Mouse (Mus musculus): ENCODE results near the gene Pianp. TPM values are rescaled to one million over a fixed set of nuclear protein-coding genes. Genes with fewer than 3 reads are reported as not detected.

Pianp gene
- 0.62 and 1.1 TPM in 2 replicates for polyA plus RNA-seq (2015; fragmentation: Nextera tagmentation; extraction: Ambion mirVana)

- ATAC-seq (replicated peaks; ENCODE audit: insufficient number of reproducible peaks, insufficient read depth, low FRiP score, low read depth), result 0 out of 2 replicates have a peak, but pooled peaks have one; percentile 30
- H3K4me1 ChIP-seq (replicated peaks), result peaks cover 27% of the 10 kb centered on the region
- H3K27ac ChIP-seq, result no peak within 1 kb of the TSS
- H3K9me3 ChIP-seq (replicated peaks), result no peaks in the 10 kb centered on the region
- peaks cover 94% of the 10 kb centered on the region for H3K27me3 ChIP-seq
- no peaks in the 10 kb centered on the region for H3K36me3 ChIP-seq
- peak within 1 kb of the TSS; percentile 58 for H3K4me3 ChIP-seq
- peak within 1 kb of the TSS; percentile 51 for H3K9ac ChIP-seq
- under 1% methylated on average over 63 of the region's 78 CpGs for WGBS
- H3K4me2 ChIP-seq, result peak within 1 kb of the TSS; percentile 99
These were observed at the start of gene Pianp for GRCm38 (mm10) chr6:124996551-124997501. Gene Pianp, plus strand, starts transcription at chr6:124996694.

DNA sequence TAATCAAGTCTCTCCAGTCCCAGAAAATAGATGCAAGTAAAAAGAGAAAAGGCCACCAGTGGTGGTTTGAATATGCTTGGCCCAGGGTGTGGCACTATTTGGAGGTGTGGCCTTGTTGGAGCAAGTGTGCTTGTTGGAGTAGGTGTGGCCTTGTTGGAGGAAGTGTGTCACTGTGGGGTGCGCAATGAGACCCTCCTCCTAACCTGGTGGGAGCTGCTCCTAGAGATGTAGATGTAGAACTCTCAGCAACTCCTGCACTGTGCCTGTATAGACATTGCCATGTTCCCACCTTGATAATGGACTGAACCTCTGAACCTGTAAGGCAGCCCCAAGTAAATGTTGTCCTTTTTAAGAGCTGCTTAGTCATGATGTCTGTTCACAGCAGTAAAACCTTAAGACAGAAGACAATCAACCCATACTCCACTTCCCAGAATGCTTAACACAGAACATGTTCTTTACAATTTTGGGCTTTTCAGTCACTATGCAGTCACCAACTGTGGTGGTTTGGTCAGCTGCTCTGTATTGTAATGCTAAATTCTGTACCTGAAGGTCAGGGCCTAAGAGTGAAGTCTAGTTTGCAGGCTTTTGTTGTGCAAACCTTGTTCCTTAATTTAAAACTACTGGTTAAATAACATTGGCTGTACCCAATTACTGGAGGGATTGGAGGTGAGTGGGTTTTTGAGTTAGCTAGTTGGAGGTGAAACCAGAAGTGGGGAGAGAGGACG is 42.3 kb upstream of the Pianp start:
- Histone ChIP-seq H3K4me1 (replicated peaks) (no peaks in the 10 kb centered on the region), H3K27me3 (no peaks in the 10 kb centered on the region), H3K27ac (no peak overlapping the region), H3K9me3 (replicated peaks) (no peaks in the 10 kb centered on the region), H3K36me3 (peaks cover 29% of the 10 kb centered on the region), H3K4me2 (no peak overlapping the region), H3K4me3 (no peak overlapping the region), H3K9ac (no peak overlapping the region)
- WGBS, result 81% methylated on average over 2 of the region's 2 CpGs
- no peak for ATAC-seq (replicated peaks; ENCODE audit: insufficient number of reproducible peaks, insufficient read depth, low FRiP score, low read depth)

DNA sequence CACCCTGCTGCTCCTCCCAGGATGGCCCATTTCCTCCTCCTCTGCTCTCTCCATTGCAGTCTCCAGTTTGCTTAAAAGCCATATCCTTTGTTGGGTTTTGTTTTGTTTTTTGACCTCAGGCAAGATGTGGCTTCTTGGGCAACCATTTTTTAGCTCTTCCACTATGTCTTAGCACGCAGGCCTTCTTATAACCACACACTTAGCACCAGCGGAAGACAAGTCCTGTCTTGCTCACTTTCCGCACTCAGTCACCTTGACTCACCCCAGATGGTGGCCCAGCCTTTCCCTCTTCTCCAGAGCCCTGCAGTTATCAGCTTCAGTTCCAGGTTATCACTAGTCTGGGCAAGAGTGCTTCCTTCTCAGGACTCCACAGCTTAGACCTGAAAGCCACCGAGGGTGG is 41.3 kb upstream of the Pianp start:
- H3K27ac ChIP-seq, result no peak overlapping the region
- peaks cover 40% of the 10 kb centered on the region for H3K36me3 ChIP-seq
- no peak overlapping the region for H3K4me3 ChIP-seq
- H3K9me3 ChIP-seq (replicated peaks), result no peaks in the 10 kb centered on the region
- no peaks in the 10 kb centered on the region for H3K27me3 ChIP-seq
- ATAC-seq (replicated peaks; ENCODE audit: insufficient number of reproducible peaks, insufficient read depth, low FRiP score, low read depth), result no peak
- H3K9ac ChIP-seq, result no peak overlapping the region
- H3K4me2 ChIP-seq, result no peak overlapping the region
- 84% methylated on average over 4 of the region's 4 CpGs for WGBS
- no peaks in the 10 kb centered on the region for H3K4me1 ChIP-seq (replicated peaks)

- Histone ChIP-seq H3K4me2 (no peak overlapping the region), H3K27me3 (no peaks in the 10 kb centered on the region), H3K4me1 (replicated peaks) (0 out of 2 replicates have a peak, but pooled peaks cover 2% of the 10 kb centered on the region), H3K36me3 (peaks cover 54% of the 10 kb centered on the region), H3K9me3 (replicated peaks) (no peaks in the 10 kb centered on the region), H3K4me3 (no peak overlapping the region), H3K9ac (no peak overlapping the region), H3K27ac (no peak overlapping the region)
- 81% methylated on average over 3 of the region's 3 CpGs for WGBS
- ATAC-seq (replicated peaks; ENCODE audit: insufficient number of reproducible peaks, insufficient read depth, low FRiP score, low read depth), result no peak
These were observed 38.4 kb upstream of the Pianp start for GRCm38 (mm10) chr6:124958127-124958526.

DNA sequence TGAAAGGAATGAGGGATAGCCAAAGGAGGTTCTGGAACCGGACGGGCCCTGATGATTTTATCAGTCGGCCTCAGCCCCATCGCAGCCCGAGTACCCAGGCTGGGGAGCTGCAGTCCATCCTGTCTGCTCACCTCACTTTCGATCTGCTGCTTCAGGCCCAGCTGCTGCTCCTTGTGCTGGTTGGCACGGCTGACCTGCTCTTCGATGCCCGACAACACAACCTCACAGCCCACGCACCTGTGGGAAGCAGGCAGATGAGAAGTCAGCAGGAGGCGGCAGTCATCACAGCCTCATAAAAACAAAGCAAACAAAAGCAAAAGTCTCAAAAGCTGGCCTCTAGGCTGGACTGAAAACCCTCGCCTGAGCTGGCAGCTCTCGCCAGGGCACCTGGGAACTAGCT is 36.5 kb upstream of the Pianp start:
- H3K27ac ChIP-seq, result no peak overlapping the region
- H3K4me2 ChIP-seq, result no peak overlapping the region
- H3K9me3 ChIP-seq (replicated peaks), result no peaks in the 10 kb centered on the region
- 92% methylated on average over 13 of the region's 13 CpGs for WGBS
- H3K4me1 ChIP-seq (replicated peaks), result peaks cover 10% of the 10 kb centered on the region
- ATAC-seq (replicated peaks; ENCODE audit: insufficient number of reproducible peaks, insufficient read depth, low FRiP score, low read depth), result no peak
- H3K27me3 ChIP-seq, result no peaks in the 10 kb centered on the region
- H3K4me3 ChIP-seq, result no peak overlapping the region
- peaks cover 54% of the 10 kb centered on the region for H3K36me3 ChIP-seq
- no peak overlapping the region for H3K9ac ChIP-seq

GRCm38 (mm10) chr6:124961021-124961420 is 35.5 kb upstream of the Pianp start:
- peaks cover 54% of the 10 kb centered on the region for H3K36me3 ChIP-seq
- H3K27ac ChIP-seq, result no peak overlapping the region

GRCm38 (mm10) chr6:124964638-124965037 is 31.9 kb upstream of the Pianp start:
- Histone ChIP-seq H3K4me1 (replicated peaks) (peaks cover 19% of the 10 kb centered on the region), H3K27me3 (no peaks in the 10 kb centered on the region), H3K4me2 (peak overlapping the region; percentile 88), H3K9ac (peak overlapping the region; percentile 78), H3K36me3 (peaks cover 20% of the 10 kb centered on the region), H3K4me3 (peak overlapping the region; percentile 73), H3K9me3 (replicated peaks) (no peaks in the 10 kb centered on the region), H3K27ac (peak overlapping the region; percentile 90)
- 27% methylated on average over 16 of the region's 16 CpGs for WGBS
- peak; percentile 21; the same call in 1 of the 2 replicates for ATAC-seq (replicated peaks; ENCODE audit: insufficient number of reproducible peaks, insufficient read depth, low FRiP score, low read depth)

More at GRCm38 (mm10) chr6:124961021-124961420, 35.5 kb upstream of the Pianp start:
- ATAC-seq (replicated peaks; ENCODE audit: insufficient number of reproducible peaks, insufficient read depth, low FRiP score, low read depth), result no peak
- H3K27me3 ChIP-seq, result no peaks in the 10 kb centered on the region
- H3K4me1 ChIP-seq (replicated peaks), result peaks cover 12% of the 10 kb centered on the region
- no peak overlapping the region for H3K4me3 ChIP-seq
- no peak overlapping the region for H3K4me2 ChIP-seq
- H3K9me3 ChIP-seq (replicated peaks), result no peaks in the 10 kb centered on the region
- WGBS, result 89% methylated on average over 12 of the region's 12 CpGs
- H3K9ac ChIP-seq, result no peak overlapping the region

DNA sequence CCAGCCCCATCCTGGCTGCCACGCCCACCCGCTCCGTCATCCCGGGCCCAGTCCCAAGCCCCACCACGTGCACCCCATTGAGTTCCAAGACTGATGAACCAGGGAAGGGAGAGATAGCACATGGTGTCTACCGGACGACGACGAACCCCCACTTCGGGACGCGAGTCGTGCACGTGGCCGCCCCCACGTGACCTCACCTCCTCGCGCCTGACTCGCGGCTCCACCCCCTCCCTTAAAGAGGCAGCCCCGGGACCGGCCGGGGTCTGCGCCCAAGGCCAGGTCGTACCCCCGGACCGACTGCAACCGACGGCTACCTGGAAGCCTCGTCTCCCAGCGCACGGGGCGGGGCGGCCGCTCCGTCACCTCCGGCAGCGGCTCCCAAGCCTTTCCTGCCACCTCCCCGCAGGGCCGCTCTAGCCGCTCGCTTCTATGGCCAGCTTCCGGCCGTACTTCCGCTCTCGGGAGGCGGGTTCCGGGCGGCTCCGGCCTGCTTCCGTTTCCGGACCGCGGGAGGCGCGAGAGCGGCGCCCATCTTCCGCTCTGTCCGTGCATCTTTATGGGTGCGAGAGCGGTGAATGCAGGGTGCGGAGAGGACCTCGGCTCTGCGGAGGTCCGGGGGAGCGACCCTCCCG is 31.3 kb upstream of the Pianp start, which contains the start of gene Cops7a:
Gene Cops7a (minus strand): TSS at position 451 of the 632 bp plus-strand sequence.
- H3K9me3 ChIP-seq (replicated peaks), result no peaks in the 10 kb centered on the region
- peak within 1 kb of the TSS; percentile 90 for H3K27ac ChIP-seq
- peak within 1 kb of the TSS; percentile 88 for H3K4me2 ChIP-seq
- peaks cover 19% of the 10 kb centered on the region for H3K4me1 ChIP-seq (replicated peaks)
- no peaks in the 10 kb centered on the region; the same call in 1 of the 2 replicates for H3K27me3 ChIP-seq
- H3K9ac ChIP-seq, result peak within 1 kb of the TSS; percentile 78
- peak; percentile 95 for ATAC-seq (replicated peaks; ENCODE audit: insufficient number of reproducible peaks, insufficient read depth, low FRiP score, low read depth)
- WGBS, result under 1% methylated on average over 68 of the region's 68 CpGs
- peak within 1 kb of the TSS; percentile 73 for H3K4me3 ChIP-seq
- peaks cover 14% of the 10 kb centered on the region for H3K36me3 ChIP-seq

DNA sequence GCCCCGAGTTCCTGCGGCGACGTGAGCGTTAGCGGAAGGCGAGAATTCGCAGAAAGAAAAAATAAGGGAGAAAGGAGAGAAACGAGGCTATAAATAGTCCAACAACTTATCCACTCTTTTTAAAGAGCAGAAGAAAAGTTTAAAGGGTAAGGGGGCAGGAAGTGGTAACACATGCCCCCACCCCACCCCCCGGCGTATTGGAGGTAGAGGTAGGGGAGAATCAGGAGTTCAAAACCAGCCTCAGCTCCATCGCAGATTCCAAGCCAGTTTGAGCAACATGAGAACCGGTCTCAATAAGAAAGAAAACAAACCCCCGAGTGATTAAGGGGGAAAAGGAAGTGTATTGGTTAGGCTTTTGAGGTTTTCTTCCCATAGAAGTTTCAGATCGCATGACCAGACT is 30.7 kb upstream of the Pianp start:
- peaks cover 19% of the 10 kb centered on the region for H3K4me1 ChIP-seq (replicated peaks)
- H3K4me2 ChIP-seq, result peak overlapping the region; percentile 88
- 0 out of 2 replicates have a peak, but pooled peaks cover 9% of the 10 kb centered on the region for H3K36me3 ChIP-seq
- 11% methylated on average over 15 of the region's 15 CpGs for WGBS
- no peaks in the 10 kb centered on the region; the same call in 1 of the 2 replicates for H3K27me3 ChIP-seq
- H3K9me3 ChIP-seq (replicated peaks), result no peaks in the 10 kb centered on the region
- no peak for ATAC-seq (replicated peaks; ENCODE audit: insufficient number of reproducible peaks, insufficient read depth, low FRiP score, low read depth)
- H3K9ac ChIP-seq, result peak overlapping the region; percentile 78
- H3K4me3 ChIP-seq, result peak overlapping the region; percentile 73
- peak overlapping the region; percentile 90 for H3K27ac ChIP-seq

GRCm38 (mm10) chr6:124966466-124967118 is 29.9 kb upstream of the Pianp start:
- ATAC-seq (replicated peaks; ENCODE audit: insufficient number of reproducible peaks, insufficient read depth, low FRiP score, low read depth), result no peak
- Histone ChIP-seq H3K4me1 (replicated peaks) (peaks cover 19% of the 10 kb centered on the region), H3K36me3 (0 out of 2 replicates have a peak, but pooled peaks cover 1% of the 10 kb centered on the region), H3K9me3 (replicated peaks) (no peaks in the 10 kb centered on the region), H3K4me3 (peak overlapping the region; percentile 73), H3K27ac (no peak overlapping the region), H3K27me3 (no peaks in the 10 kb centered on the region; the same call in 1 of the 2 replicates), H3K9ac (no peak overlapping the region), H3K4me2 (peak overlapping the region; percentile 88)
- WGBS, result 95% methylated on average over 7 of the region's 7 CpGs

Measured in heart, embryonic 15.5 days (tissue).